Comparison of ENCODE assay signal across 8 mouse cellular contexts in genomic region chr2:127483001-127483400, GRCm38 (mm10). TPM values are rescaled to one million over a fixed set of nuclear protein-coding genes. Genes with fewer than 3 reads are reported as not detected.
DNase-seq lines count a peak whose midpoint lies in the region; ATAC-seq and TF ChIP-seq lines count a peak whose summit lies in the region.

No protein-coding gene starts in this region.

- in situ Hi-C loops in CH12.LX (cut with MboI; ENCODE audit: low pct_ligation_motif_present, low pct_unique_long_range_greater_than_20kb, low sequenced_read_pairs), result loop anchor here (25.0 kb wide), 1 partner anchor 204 kb away; no protein-coding TSS in a partner anchor

- H3K36me3 ChIP-seq in CH12.LX (replicated peaks in 1 of 2; ENCODE audit: control insufficient read depth in 1 of 2, insufficient read depth in 1 of 2, low read length in 1 of 2), result no peaks in the 10 kb centered on the region
- H3K36me3 ChIP-seq in kidney, postnatal 0 days (ENCODE audit: insufficient read depth, low read length), result no peaks in the 10 kb centered on the region

- dilution Hi-C loops in CH12.LX (cut with MboI; ENCODE audit: extremely low pct_ligation_motif_present, extremely low pct_unique_long_range_greater_than_20kb, low sequenced_read_pairs), result no loop called here

- no peaks in the 10 kb centered on the region for H3K79me2 ChIP-seq in CH12.LX (replicated peaks; ENCODE audit: control insufficient read depth, extremely low read depth, insufficient read depth, poor library complexity, severe bottlenecking)

- DNase-seq in CH12.LX (ENCODE audit: extremely low read depth) (no peak), adipocyte (ENCODE audit: low spot score) (no peak)
- peak; percentile 23 for DNase-seq in Muller cell, postnatal 12 days (ENCODE audit: inconsistent ontology term)
- peak; percentile 70 to 75 for DNase-seq in heart, adult 18-20 months
- peak; percentile 58 for DNase-seq in kidney, postnatal 0 days (ENCODE audit: low spot score)
- DNase-seq in c-Kit-positive CD71-positive TER-119-positive erythroid progenitor cells, embryonic 14.5 days (ENCODE audit: low spot score), result no peak
- DNase-seq in left cerebral cortex, postnatal 4 days, result no peak

- no peak for TF ChIP-seq CTCF in CH12.LX (conservative IDR thresholded peaks at IDR 0.05 in 1 of 2, IDR thresholded peaks at IDR 0.05 in 1 of 2; ENCODE audit: low read depth in 2 of 2, low read length in 2 of 2)
- TF ChIP-seq CTCF in kidney, postnatal 0 days (IDR thresholded peaks at IDR 0.05; ENCODE audit: low read depth), result no peak

- no peak for TF ChIP-seq RAD21 in CH12.LX (IDR thresholded peaks at IDR 0.05; ENCODE audit: low read depth, low read length)

- H3K27ac ChIP-seq in CH12.LX (ENCODE audit: insufficient read depth, low read depth), result no peak overlapping the region
- no peak overlapping the region for H3K27ac ChIP-seq in kidney, postnatal 0 days

- peaks cover 97% of the 10 kb centered on the region for H3K27me3 ChIP-seq in CH12.LX (replicated peaks)
- peaks cover 38% of the 10 kb centered on the region for H3K27me3 ChIP-seq in kidney, postnatal 0 days (ENCODE audit: insufficient read depth, low read length)

- no peak overlapping the region for H3K9ac ChIP-seq in CH12.LX (ENCODE audit: insufficient read depth, low read depth)
- no peak overlapping the region for H3K9ac ChIP-seq in kidney, postnatal 0 days (ENCODE audit: low read depth, low read length)

- no peak for ATAC-seq in kidney, postnatal 0 days (replicated peaks; ENCODE audit: low FRiP score, low read depth)
- peak; percentile 29 for ATAC-seq in megakaryocyte progenitor cell, adult 5-6 weeks (replicated peaks; ENCODE audit: poor library complexity)

- intact Hi-C loops in left cerebral cortex, postnatal 4 days (cut with DNase I), result no loop called here

- H3K4me1 ChIP-seq in CH12.LX (ENCODE audit: control insufficient read depth in 1 of 2, insufficient read depth in 2 of 2), result 0 out of 4 replicates have a peak, but pooled peaks cover 0 to 9% of the 10 kb centered on the region in 2 experiments
- H3K4me1 ChIP-seq in kidney, postnatal 0 days (replicated peaks; ENCODE audit: insufficient read depth, low read length), result peaks cover 18% of the 10 kb centered on the region; the same call in 1 of the 2 replicates

- TF ChIP-seq POLR2A in CH12.LX (IDR thresholded peaks at IDR 0.05; ENCODE audit: low read depth, low read length), result no peak

- H3K9me3 ChIP-seq in CH12.LX (replicated peaks; ENCODE audit: low read length), result peaks cover 2% of the 10 kb centered on the region
- H3K9me3 ChIP-seq in kidney, postnatal 0 days (replicated peaks; ENCODE audit: low read length), result no peaks in the 10 kb centered on the region

- no peak overlapping the region for H3K4me3 ChIP-seq in CH12.LX (replicated peaks in 1 of 3; ENCODE audit: low read depth in 2 of 3, low read length in 2 of 3, poor library complexity in 1 of 3)
- peak overlapping the region; percentile 56 for H3K4me3 ChIP-seq in kidney, postnatal 0 days (replicated peaks; ENCODE audit: low read depth, low read length)

- no peak for TF ChIP-seq EP300 in CH12.LX (IDR thresholded peaks at IDR 0.05; ENCODE audit: low read length)

- WGBS in kidney, postnatal 0 days, result 2% methylated on average over 16 of the region's 21 CpGs

- peak overlapping the region; percentile 1; the same call in 1 of the 2 replicates for H3K4me2 ChIP-seq in CH12.LX (ENCODE audit: insufficient read depth, low read depth, poor library complexity, severe bottlenecking)
- peak overlapping the region; percentile 90 for H3K4me2 ChIP-seq in kidney, postnatal 0 days (ENCODE audit: low read length)

TF ChIP-seq in CH12.LX, 34 proteins besides CTCF, POLR2A, EP300 and RAD21:
- TF ChIP-seq POLR2AphosphoS2 (IDR thresholded peaks at IDR 0.05; ENCODE audit: low read depth, low read length), result no peak

RNA-seq across cellular contexts. Expression of gene Fahd2a, which starts 38.6 kb away (rescaled TPM):
- total RNA-seq in CH12.LX (2012; rRNA removed) (8.6 and 9.9 TPM in 2 replicates), CH12.LX (2014; rRNA removed) (6.6 and 8.1 TPM in 2 replicates)
- 4.5 and 5.2 TPM in 2 replicates for polyA plus RNA-seq in CH12.LX (2012; ENCODE audit: insufficient read length, low read depth)
- 10 to 100 TPM; 48.1 to 52.5 TPM for total RNA-seq in heart, adult 18-20 months (2021)
- polyA plus RNA-seq in kidney, postnatal 0 days (2015; fragmentation: Nextera tagmentation; extraction: Ambion mirVana), result 61.3 and 62.2 TPM in 2 replicates
- 23.5 and 23.7 TPM in 2 replicates for total RNA-seq in megakaryocyte progenitor cell, adult 5-6 weeks (2015)
- total RNA-seq in megakaryocyte progenitor cell, adult 5-6 weeks (2017), result 5.7 and 6.9 TPM in 2 replicates
- total RNA-seq in left cerebral cortex, postnatal 4 days (2021), result 10 to 100 TPM; 12.6 to 13.2 TPM

RNA-seq across cellular contexts. Expression of gene Kcnip3, which starts 38.9 kb away (rescaled TPM):
- total RNA-seq in CH12.LX (2012; rRNA removed) (not detected in 2 replicates), CH12.LX (2014; rRNA removed) (not detected in 2 replicates)
- polyA plus RNA-seq in CH12.LX (2012; ENCODE audit: insufficient read length, low read depth), result not detected in 2 replicates
- total RNA-seq in heart, adult 18-20 months (2021), result 1 to 10 TPM; 1.5 to 1.8 TPM
- 1.6 and 2.5 TPM in 2 replicates for polyA plus RNA-seq in kidney, postnatal 0 days (2015; fragmentation: Nextera tagmentation; extraction: Ambion mirVana)
- total RNA-seq in megakaryocyte progenitor cell, adult 5-6 weeks (2015), result 32.3 and 37.5 TPM in 2 replicates
- total RNA-seq in megakaryocyte progenitor cell, adult 5-6 weeks (2017), result 15.8 and 22.2 TPM in 2 replicates
- 10 to 100 TPM; 32.3 to 36.6 TPM for total RNA-seq in left cerebral cortex, postnatal 4 days (2021)

RNA-seq across cellular contexts. Expression of gene Gpat2, which starts 58.0 kb away (rescaled TPM):
- total RNA-seq in CH12.LX (2012; rRNA removed) (0.17 and 0.21 TPM in 2 replicates), CH12.LX (2014; rRNA removed) (0.19 TPM in 2 replicates)
- 0.45 and 0.63 TPM in 2 replicates for polyA plus RNA-seq in CH12.LX (2012; ENCODE audit: insufficient read length, low read depth)
- total RNA-seq in heart, adult 18-20 months (2021), result not detected
- 0.10 and 0.12 TPM in 2 replicates for polyA plus RNA-seq in kidney, postnatal 0 days (2015; fragmentation: Nextera tagmentation; extraction: Ambion mirVana)
- total RNA-seq in megakaryocyte progenitor cell, adult 5-6 weeks (2015), result not detected in 2 replicates
- 0.12 TPM in 1 of 2 replicates, not detected in the other for total RNA-seq in megakaryocyte progenitor cell, adult 5-6 weeks (2017)
- total RNA-seq in left cerebral cortex, postnatal 4 days (2021), result under 1 TPM; 0.18 to 0.42 TPM

RNA-seq across cellular contexts. Expression of gene Prom2, which starts 58.3 kb away (rescaled TPM):
- total RNA-seq in CH12.LX (2012; rRNA removed) (not detected in 2 replicates), CH12.LX (2014; rRNA removed) (not detected in 2 replicates)
- polyA plus RNA-seq in CH12.LX (2012; ENCODE audit: insufficient read length, low read depth), result not detected in 2 replicates
- total RNA-seq in heart, adult 18-20 months (2021), result under 1 TPM; 0.12 to 0.21 TPM
- polyA plus RNA-seq in kidney, postnatal 0 days (2015; fragmentation: Nextera tagmentation; extraction: Ambion mirVana), result 2.2 and 2.4 TPM in 2 replicates
- total RNA-seq in megakaryocyte progenitor cell, adult 5-6 weeks (2015), result not detected in 2 replicates
- not detected in 2 replicates for total RNA-seq in megakaryocyte progenitor cell, adult 5-6 weeks (2017)
- total RNA-seq in left cerebral cortex, postnatal 4 days (2021), result not detected

Comparison
In these comparisons a context has a peak if more than half of its experiments do, and no peak if none do; other contexts are left out.
1. DNase-seq: peak in Muller cell, postnatal 12 days (single experiment), heart, adult 18-20 months (2 of 2) and kidney, postnatal 0 days (single experiment); none in CH12.LX (single experiment), adipocyte (single experiment), c-Kit-positive CD71-positive TER-119-positive erythroid progenitor cells, embryonic 14.5 days (single experiment) and left cerebral cortex, postnatal 4 days (single experiment).
2. RNA of gene Kcnip3, which starts 38.9 kb away (total RNA-seq): 32.3 to 36.6 TPM in left cerebral cortex, postnatal 4 days and 15.8 to 37.5 TPM in megakaryocyte progenitor cell, adult 5-6 weeks; 1.5 to 1.8 TPM in heart, adult 18-20 months and not detected in CH12.LX; every median in the first group is over 4 times any median in the second.